Mouse (Mus musculus) bone marrow, adult 2 months (tissue): ENCODE measurements around the gene Bcat2.

Source experiments
- CTCF ChIP-seq: fragments of 200-500 bp; IDR thresholded peaks from 2 replicates; pipeline ENCODE4 v1.5.1; 2011; ENCODE audit warnings: low read length, control low read depth; ENCODE audit not compliant: control insufficient read depth, insufficient read depth
- POLR2A ChIP-seq: fragments of 200-500 bp; IDR thresholded peaks from 2 replicates; pipeline ENCODE4 v1.6.1; 2011; ENCODE audit warnings: low read depth, mild to moderate bottlenecking, control low read depth, low read length, borderline replicate concordance; ENCODE audit not compliant: control insufficient read depth

DNA sequence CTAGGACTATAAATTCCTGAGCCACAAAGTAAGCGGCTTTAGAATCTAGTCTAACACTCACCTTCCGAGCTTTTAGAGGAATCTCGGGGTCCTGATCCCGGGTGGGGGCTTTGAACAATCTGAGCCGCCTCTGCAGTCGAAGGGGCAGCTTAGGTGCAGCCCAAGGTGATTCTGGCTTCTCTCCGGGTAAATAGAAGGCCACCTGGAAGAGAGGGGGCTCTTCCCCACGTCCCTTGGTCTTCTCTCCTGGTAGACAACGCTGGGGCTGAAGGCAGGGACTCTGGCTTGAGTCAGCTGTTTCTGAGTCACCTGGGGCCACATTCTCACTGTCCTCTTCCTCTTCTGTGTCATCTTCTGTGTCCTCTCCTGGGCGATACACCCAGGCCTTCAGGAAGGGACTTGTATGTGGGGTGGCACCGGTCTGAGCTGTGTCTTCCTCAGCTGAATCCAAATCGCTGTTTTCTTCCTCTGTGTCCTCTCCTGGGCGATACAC lies 46.2 kb upstream of the Bcat2 start:
- TF ChIP-seq CTCF, result no peak
- TF ChIP-seq POLR2A, result no peak
